Mouse (Mus musculus): ENCODE results near the gene Bcl11a.

DNA sequence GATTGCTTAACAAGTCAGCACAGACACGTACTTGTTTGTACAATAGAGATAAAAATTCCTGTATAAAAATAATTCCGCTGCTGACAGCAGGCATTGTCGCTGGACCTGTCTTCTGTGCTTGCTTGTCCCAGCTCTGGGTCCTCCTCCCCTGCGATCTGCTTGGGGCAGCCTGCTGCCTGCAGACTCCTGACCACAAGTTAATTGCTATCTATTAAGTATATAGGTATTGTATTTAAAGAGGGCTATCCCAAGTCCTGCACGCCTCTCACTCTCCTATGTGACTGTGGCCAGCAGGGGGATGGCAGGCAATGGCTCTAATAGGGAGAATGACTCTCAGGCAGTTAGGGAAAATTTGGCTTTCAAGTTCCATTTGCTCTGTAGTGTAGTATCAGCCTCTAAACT is 16.2 kb downstream of the Bcl11a start:
- TF ChIP-seq POLR2A (IDR thresholded peaks at IDR 0.05; ENCODE audit: low read depth, low read length) (no peak), CTCF (IDR thresholded peaks at IDR 0.05; ENCODE audit: borderline replicate concordance, insufficient read depth, low read length) (no peak)
